Mouse (Mus musculus): ENCODE measurements around the gene Cdyl2. TPM values are rescaled to one million over a fixed set of nuclear protein-coding genes. Genes with fewer than 3 reads are reported as not detected.

Cdyl2 gene
- polyA plus RNA-seq, 1 experiment from 2014 or later = 8.8 TPM

- peak; percentile 60 for ATAC-seq (replicated peaks; ENCODE audit: low FRiP score, low read depth)
- no peaks in the 10 kb centered on the region; the same call in 1 of the 2 replicates for H3K27me3 ChIP-seq (ENCODE audit: insufficient read depth, low read length)
- H3K4me3 ChIP-seq (replicated peaks; ENCODE audit: low read depth, low read length) = peak overlapping the region; percentile 89
- peak overlapping the region; percentile 82 for H3K9ac ChIP-seq (ENCODE audit: low read depth, low read length)
- TF ChIP-seq CTCF (IDR thresholded peaks at IDR 0.05; ENCODE audit: low read depth) = no peak
- H3K4me2 ChIP-seq (ENCODE audit: low read length) = peak overlapping the region; percentile 60
- 0 out of 2 replicates have a peak, but pooled peaks cover 3% of the 10 kb centered on the region for H3K4me1 ChIP-seq (replicated peaks; ENCODE audit: insufficient read depth, low read length)
- peak; percentile 66 for DNase-seq (ENCODE audit: low spot score)
- under 1% methylated on average over 41 of the region's 46 CpGs for WGBS
- no peaks in the 10 kb centered on the region for H3K36me3 ChIP-seq (ENCODE audit: insufficient read depth, low read length)
- no peaks in the 10 kb centered on the region for H3K9me3 ChIP-seq (replicated peaks; ENCODE audit: low read length)
- H3K27ac ChIP-seq = peak overlapping the region; percentile 87
Measured at GRCm38 (mm10) chr8:116731976-116732683, 661 bp downstream of the Cdyl2 start.

GRCm38 (mm10) chr8:116721451-116721850, 11.3 kb downstream of the Cdyl2 start:
- Histone ChIP-seq H3K9ac (ENCODE audit: low read depth, low read length) (no peak overlapping the region), H3K4me3 (replicated peaks; ENCODE audit: low read depth, low read length) (no peak overlapping the region), H3K4me1 (replicated peaks; ENCODE audit: insufficient read depth, low read length) (no peaks in the 10 kb centered on the region), H3K36me3 (ENCODE audit: insufficient read depth, low read length) (no peaks in the 10 kb centered on the region), H3K9me3 (replicated peaks; ENCODE audit: low read length) (no peaks in the 10 kb centered on the region), H3K4me2 (ENCODE audit: low read length) (no peak overlapping the region), H3K27me3 (ENCODE audit: insufficient read depth, low read length) (no peaks in the 10 kb centered on the region), H3K27ac (no peak overlapping the region)
- ATAC-seq (replicated peaks; ENCODE audit: low FRiP score, low read depth) = no peak
- no peak for DNase-seq (ENCODE audit: low spot score)
- WGBS = 88% methylated on average over 2 of the region's 2 CpGs
- no peak for TF ChIP-seq CTCF (IDR thresholded peaks at IDR 0.05; ENCODE audit: low read depth)

- Histone ChIP-seq H3K36me3 (ENCODE audit: insufficient read depth, low read length) (no peaks in the 10 kb centered on the region), H3K9me3 (replicated peaks; ENCODE audit: low read length) (peaks cover 5% of the 10 kb centered on the region; the same call in 1 of the 2 replicates), H3K27ac (no peak overlapping the region), H3K4me1 (replicated peaks; ENCODE audit: insufficient read depth, low read length) (no peaks in the 10 kb centered on the region), H3K9ac (ENCODE audit: low read depth, low read length) (no peak overlapping the region), H3K4me2 (ENCODE audit: low read length) (no peak overlapping the region), H3K4me3 (replicated peaks; ENCODE audit: low read depth, low read length) (no peak overlapping the region), H3K27me3 (ENCODE audit: insufficient read depth, low read length) (no peaks in the 10 kb centered on the region)
- TF ChIP-seq CTCF (IDR thresholded peaks at IDR 0.05; ENCODE audit: low read depth) = no peak
- ATAC-seq (replicated peaks; ENCODE audit: low FRiP score, low read depth) = no peak
- WGBS = 83% methylated on average over 3 of the region's 3 CpGs
- no peak for DNase-seq (ENCODE audit: low spot score)
Measured at GRCm38 (mm10) chr8:116707496-116707895, 25.3 kb downstream of the Cdyl2 start.

GRCm38 (mm10) chr8:116702501-116702900, 30.3 kb downstream of the Cdyl2 start:
- no peak for TF ChIP-seq CTCF (IDR thresholded peaks at IDR 0.05; ENCODE audit: low read depth)
- no peaks in the 10 kb centered on the region for H3K27me3 ChIP-seq (ENCODE audit: insufficient read depth, low read length)
- no peaks in the 10 kb centered on the region for H3K9me3 ChIP-seq (replicated peaks; ENCODE audit: low read length)
- H3K4me1 ChIP-seq (replicated peaks; ENCODE audit: insufficient read depth, low read length) = no peaks in the 10 kb centered on the region
- no peak for ATAC-seq (replicated peaks; ENCODE audit: low FRiP score, low read depth)
- no peak overlapping the region for H3K4me3 ChIP-seq (replicated peaks; ENCODE audit: low read depth, low read length)
- 84% methylated on average over 6 of the region's 6 CpGs for WGBS
- H3K27ac ChIP-seq = no peak overlapping the region
- no peak overlapping the region for H3K9ac ChIP-seq (ENCODE audit: low read depth, low read length)
- DNase-seq (ENCODE audit: low spot score) = no peak
- no peaks in the 10 kb centered on the region for H3K36me3 ChIP-seq (ENCODE audit: insufficient read depth, low read length)
- no peak overlapping the region for H3K4me2 ChIP-seq (ENCODE audit: low read length)

GRCm38 (mm10) chr8:116692931-116693330, 39.9 kb downstream of the Cdyl2 start:
- no peaks in the 10 kb centered on the region for H3K36me3 ChIP-seq (ENCODE audit: insufficient read depth, low read length)
- WGBS = 83% methylated on average over 15 of the region's 15 CpGs
- no peak overlapping the region for H3K9ac ChIP-seq (ENCODE audit: low read depth, low read length)
- H3K27me3 ChIP-seq (ENCODE audit: insufficient read depth, low read length) = no peaks in the 10 kb centered on the region
- no peak overlapping the region for H3K4me2 ChIP-seq (ENCODE audit: low read length)
- no peaks in the 10 kb centered on the region for H3K9me3 ChIP-seq (replicated peaks; ENCODE audit: low read length)
- no peak for DNase-seq (ENCODE audit: low spot score)
- ATAC-seq (replicated peaks; ENCODE audit: low FRiP score, low read depth) = no peak
- no peak for TF ChIP-seq CTCF (IDR thresholded peaks at IDR 0.05; ENCODE audit: low read depth)
- H3K4me1 ChIP-seq (replicated peaks; ENCODE audit: insufficient read depth, low read length) = no peaks in the 10 kb centered on the region
- H3K27ac ChIP-seq = no peak overlapping the region
- H3K4me3 ChIP-seq (replicated peaks; ENCODE audit: low read depth, low read length) = no peak overlapping the region

GRCm38 (mm10) chr8:116689741-116690140, 43.0 kb downstream of the Cdyl2 start:
- H3K9me3 ChIP-seq (replicated peaks; ENCODE audit: low read length) = no peaks in the 10 kb centered on the region
- TF ChIP-seq CTCF (IDR thresholded peaks at IDR 0.05; ENCODE audit: low read depth) = no peak
- no peaks in the 10 kb centered on the region for H3K4me1 ChIP-seq (replicated peaks; ENCODE audit: insufficient read depth, low read length)
- no peak overlapping the region for H3K9ac ChIP-seq (ENCODE audit: low read depth, low read length)
- ATAC-seq (replicated peaks; ENCODE audit: low FRiP score, low read depth) (no peak), DNase-seq (ENCODE audit: low spot score) (no peak)
- WGBS = 59% methylated on average over 3 of the region's 3 CpGs
- H3K27me3 ChIP-seq (ENCODE audit: insufficient read depth, low read length) = no peaks in the 10 kb centered on the region
- H3K4me3 ChIP-seq (replicated peaks; ENCODE audit: low read depth, low read length) = no peak overlapping the region
- H3K27ac ChIP-seq = no peak overlapping the region
- H3K36me3 ChIP-seq (ENCODE audit: insufficient read depth, low read length) = no peaks in the 10 kb centered on the region
- H3K4me2 ChIP-seq (ENCODE audit: low read length) = no peak overlapping the region
